Mouse (Mus musculus) CH12.LX (cell line): Measurements from ENCODE around the gene Elp6. TPM values are rescaled to one million over a fixed set of nuclear protein-coding genes. Genes with fewer than 3 reads are reported as not detected.

Experiments
- DNase-seq: peaks from one replicate; pipeline ENCODE4 v3.0.0-alpha.2; 2013; ENCODE audit errors: extremely low read depth
- H3K27ac ChIP-seq: 2 replicates; pipeline ENCODE4 v1.5.1; 2012; ENCODE audit warnings: low read depth, mild to moderate bottlenecking, control low read depth, moderate library complexity; ENCODE audit not compliant: insufficient read depth
- H3K27me3 ChIP-seq: replicated peaks from 2 replicates; pipeline ENCODE3; 2012; ENCODE audit warnings: inconsistent platforms
- H3K36me3 ChIP-seq, 2 experiments: replicated peaks in 1 of 2; 2 replicates each; pipeline versions ENCODE3 to v1.6.1; 2012; ENCODE audit warnings: inconsistent platforms in 1 of 2, low read length in 1 of 2, mild to moderate bottlenecking in 1 of 2, mixed read lengths in 1 of 2, moderate library complexity in 1 of 2; ENCODE audit not compliant: control insufficient read depth in 1 of 2, insufficient read depth in 1 of 2
- H3K4me1 ChIP-seq, 2 experiments: 2 replicates each; pipeline ENCODE4 v1.6.1; 2012; ENCODE audit warnings: inconsistent platforms in 1 of 2, moderate library complexity in 1 of 2; ENCODE audit not compliant: insufficient read depth in 2 of 2, control insufficient read depth in 1 of 2
- H3K4me2 ChIP-seq: 2 replicates; pipeline ENCODE4 v1.6.1; 2012; ENCODE audit warnings: low read depth, mild to moderate bottlenecking, control low read depth; ENCODE audit not compliant: poor library complexity, insufficient read depth, severe bottlenecking
- H3K4me3 ChIP-seq, 3 experiments: fragments of 150-350 bp in 1 of 3; sonication (generic) in 1 of 3; replicated peaks in 1 of 3; 2 replicates each; pipeline versions ENCODE3 to v1.5.1; 2011 to 2012; ENCODE audit warnings: low read depth in 2 of 3, low read length in 2 of 3, mild to moderate bottlenecking in 2 of 3, moderate library complexity in 2 of 3, control low read depth in 1 of 3, improper control_type of control experiment in 1 of 3, inconsistent platforms in 1 of 3, mixed read lengths in 1 of 3; ENCODE audit not compliant: poor library complexity in 1 of 3
- H3K79me2 ChIP-seq: replicated peaks from 2 replicates; pipeline ENCODE4 v1.6.1; 2012; ENCODE audit warnings: mild to moderate bottlenecking, moderate library complexity; ENCODE audit not compliant: control insufficient read depth, poor library complexity, insufficient read depth, severe bottlenecking; ENCODE audit errors: extremely low read depth
- H3K9ac ChIP-seq: 2 replicates; pipeline ENCODE4 v1.6.1; 2012; ENCODE audit warnings: low read depth, mild to moderate bottlenecking, control low read depth, moderate library complexity; ENCODE audit not compliant: insufficient read depth
- H3K9me3 ChIP-seq: replicated peaks from 2 replicates; pipeline ENCODE3; 2012; ENCODE audit warnings: low read length, inconsistent platforms, mixed read lengths
- BHLHE40 ChIP-seq: IDR thresholded peaks from 2 replicates; pipeline ENCODE4 v1.6.1; 2011; ENCODE audit warnings: mild to moderate bottlenecking, low read depth, low read length, improper control_type of control experiment
- CHD1 ChIP-seq: IDR thresholded peaks from 2 replicates; pipeline ENCODE4 v1.6.1; 2012; ENCODE audit warnings: low read depth, low read length, improper control_type of control experiment, inconsistent platforms
- CHD2 ChIP-seq: IDR thresholded peaks from 2 replicates; pipeline ENCODE4 v1.6.1; 2011; ENCODE audit warnings: low read length, improper control_type of control experiment
- CTCF ChIP-seq, 2 experiments: IDR thresholded peaks in 1 of 2; conservative IDR thresholded peaks in 1 of 2; 2 replicates each; pipeline ENCODE4 v1.5.1; 2011 to 2012; ENCODE audit warnings: low read depth in 2 of 2, low read length in 2 of 2, improper control_type of control experiment in 1 of 2, inconsistent platforms in 1 of 2, mild to moderate bottlenecking in 1 of 2, moderate library complexity in 1 of 2
- ELF1 ChIP-seq: IDR thresholded peaks from 2 replicates; pipeline ENCODE4 v1.6.1; 2014; ENCODE audit warnings: low read depth, mild to moderate bottlenecking, inconsistent platforms, low read length, improper control_type of control experiment
- EP300 ChIP-seq: IDR thresholded peaks from 2 replicates; pipeline ENCODE4 v1.6.1; 2011; ENCODE audit warnings: low read length, improper control_type of control experiment
- ETS1 ChIP-seq: conservative IDR thresholded peaks from 2 replicates; pipeline ENCODE4 v1.6.1; 2012; ENCODE audit warnings: low read depth, mild to moderate bottlenecking, inconsistent platforms, low read length, improper control_type of control experiment, moderate library complexity
- GABPA ChIP-seq: IDR thresholded peaks from 2 replicates; pipeline ENCODE4 v1.6.1; 2012; ENCODE audit warnings: low read depth, low read length, improper control_type of control experiment, inconsistent platforms; ENCODE audit not compliant: insufficient replicate concordance
- HCFC1 ChIP-seq: IDR thresholded peaks from 2 replicates; pipeline ENCODE4 v1.6.1; 2012; ENCODE audit warnings: low read depth, mild to moderate bottlenecking, inconsistent platforms, low read length, improper control_type of control experiment
- IRF4 ChIP-seq: IDR thresholded peaks from 2 replicates; pipeline ENCODE4 v1.6.1; 2014; ENCODE audit warnings: low read depth, mild to moderate bottlenecking, inconsistent platforms, low read length, improper control_type of control experiment
- JUN ChIP-seq: IDR thresholded peaks from 2 replicates; pipeline ENCODE4 v1.6.1; 2011; ENCODE audit warnings: low read depth, mild to moderate bottlenecking, low read length, improper control_type of control experiment, moderate library complexity; ENCODE audit not compliant: insufficient read depth
- JUND ChIP-seq: conservative IDR thresholded peaks from 2 replicates; pipeline ENCODE4 v1.6.1; 2011; ENCODE audit warnings: low read depth, low read length, improper control_type of control experiment
- KAT2A ChIP-seq: IDR thresholded peaks from 2 replicates; pipeline ENCODE4 v1.6.1; 2012; ENCODE audit warnings: low read length, improper control_type of control experiment, inconsistent platforms; ENCODE audit not compliant: insufficient replicate concordance
- MAFK ChIP-seq: IDR thresholded peaks from 2 replicates; pipeline ENCODE4 v1.6.1; 2011; ENCODE audit warnings: low read length, improper control_type of control experiment; ENCODE audit not compliant: insufficient replicate concordance
- MAZ ChIP-seq: IDR thresholded peaks from 2 replicates; pipeline ENCODE4 v1.6.1; 2012; ENCODE audit warnings: low read depth, mild to moderate bottlenecking, inconsistent platforms, low read length, improper control_type of control experiment, moderate library complexity
- MXI1 ChIP-seq: IDR thresholded peaks from 2 replicates; pipeline ENCODE4 v1.6.1; 2011; ENCODE audit warnings: mild to moderate bottlenecking, low read depth, low read length, improper control_type of control experiment
- MYC ChIP-seq: IDR thresholded peaks from 2 replicates; pipeline ENCODE4 v1.6.1; 2011; ENCODE audit warnings: low read depth, mild to moderate bottlenecking, improper control_type of control experiment, low read length
- NELFE ChIP-seq: IDR thresholded peaks from 2 replicates; pipeline ENCODE4 v1.6.1; 2011; ENCODE audit warnings: low read depth, low read length, improper control_type of control experiment
- NRF1 ChIP-seq: IDR thresholded peaks from 2 replicates; pipeline ENCODE4 v1.6.1; 2014; ENCODE audit warnings: low read depth, mild to moderate bottlenecking, inconsistent platforms, low read length, improper control_type of control experiment, moderate library complexity
- PAX5 ChIP-seq: IDR thresholded peaks from 2 replicates; pipeline ENCODE4 v1.6.1; 2012; ENCODE audit warnings: low read length, inconsistent platforms, mixed read lengths
- POLR2A ChIP-seq: IDR thresholded peaks from 2 replicates; pipeline ENCODE4 v1.6.1; 2011; ENCODE audit warnings: low read depth, mild to moderate bottlenecking, improper control_type of control experiment, low read length
- POLR2AphosphoS2 ChIP-seq: IDR thresholded peaks from 2 replicates; pipeline ENCODE4 v1.6.1; 2011; ENCODE audit warnings: low read depth, low read length, improper control_type of control experiment
- RAD21 ChIP-seq: IDR thresholded peaks from 2 replicates; pipeline ENCODE4 v1.6.1; 2011; ENCODE audit warnings: low read depth, mild to moderate bottlenecking, low read length, improper control_type of control experiment, moderate library complexity
- SMC3 ChIP-seq: IDR thresholded peaks from 2 replicates; pipeline ENCODE4 v1.6.1; 2011; ENCODE audit warnings: low read depth, low read length, improper control_type of control experiment
- TBP ChIP-seq: conservative IDR thresholded peaks from 2 replicates; pipeline ENCODE4 v1.6.1; 2011; ENCODE audit warnings: low read depth, low read length, improper control_type of control experiment
- TCF12 ChIP-seq: IDR thresholded peaks from 2 replicates; pipeline ENCODE4 v1.6.1; 2014; ENCODE audit warnings: low read depth, mild to moderate bottlenecking, inconsistent platforms, low read length, improper control_type of control experiment
- USF1 ChIP-seq: IDR thresholded peaks from 2 replicates; pipeline ENCODE4 v1.6.1; 2014; ENCODE audit warnings: low read depth, mild to moderate bottlenecking, inconsistent platforms, low read length, improper control_type of control experiment
- ZKSCAN1 ChIP-seq: IDR thresholded peaks from 2 replicates; pipeline ENCODE4 v1.6.1; 2012; ENCODE audit warnings: low read depth, inconsistent platforms, low read length, improper control_type of control experiment, borderline replicate concordance
- ZMIZ1 ChIP-seq: IDR thresholded peaks from 2 replicates; pipeline ENCODE4 v1.6.1; 2012; ENCODE audit warnings: low read depth, mild to moderate bottlenecking, inconsistent platforms, low read length, improper control_type of control experiment
- ZNF384 ChIP-seq: IDR thresholded peaks from 2 replicates; pipeline ENCODE4 v1.6.1; 2012; ENCODE audit warnings: low read depth, low read length, improper control_type of control experiment, inconsistent platforms
- dilution Hi-C: fragments of 300-500 bp; cut with MboI; formaldehyde crosslinking; loops from 2 replicates; pipeline ENCODE4 v1.14.3; 2020; ENCODE audit warnings: low sequenced_read_pairs; ENCODE audit not compliant: extremely low pct_unique_long_range_greater_than_20kb, extremely low pct_ligation_motif_present
- in situ Hi-C: fragments of 300-500 bp; cut with MboI; formaldehyde crosslinking; loops from 3 replicates; pipeline ENCODE4 v1.14.3; 2019; ENCODE audit warnings: low sequenced_read_pairs, low pct_ligation_motif_present, low pct_unique_long_range_greater_than_20kb, mixed read lengths
- polyA plus RNA-seq: library from polyadenylated mRNA; unstranded; fragments of >175 nt; gene quantifications from 2 replicates; pipeline ENCODE4 v1.2.1, GENCODE M21; 2012; ENCODE audit warnings: low read depth; ENCODE audit not compliant: insufficient read length
- total RNA-seq, 2 experiments: library from RNA; depleted of rRNA; stranded (reverse); fragments of 300-350 nt in 1 of 2; fragments of >200 nt in 1 of 2; gene quantifications; 2 replicates each; pipeline ENCODE4 v1.2.3; 2012 to 2014

The Elp6 gene
- total and polyA plus RNA-seq, 3 experiments, result 24.2 to 44.7 (median 35.4) TPM

DNA sequence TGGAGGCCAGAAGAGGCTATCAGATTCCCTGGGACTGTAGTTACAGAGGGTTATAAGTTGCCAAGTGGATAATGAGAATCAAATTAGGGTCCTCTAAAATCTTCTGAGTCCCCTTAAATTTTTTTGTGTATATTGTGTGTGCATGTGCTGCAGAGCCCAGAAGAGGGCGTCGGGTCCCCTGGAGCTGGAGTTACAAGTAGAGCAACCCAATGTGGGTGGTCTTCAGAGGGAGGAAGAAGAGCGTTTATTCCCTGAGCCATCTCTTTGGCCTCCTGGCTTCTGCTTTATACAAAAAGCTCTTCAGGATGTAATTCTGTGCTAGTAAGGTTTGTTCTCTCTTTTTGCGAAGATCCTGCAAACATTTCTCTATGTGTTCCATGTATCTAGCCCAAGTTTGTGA is 457 bp upstream of the Elp6 start (continued):
- TF ChIP-seq MAZ, result no peak
- TF ChIP-seq MXI1, result no peak
- no peak; the same call in 1 of the 2 replicates for TF ChIP-seq MYC
- no peak for TF ChIP-seq EP300
- 0 out of 2 replicates have a peak, but pooled peaks have one; percentile 15 for TF ChIP-seq MAFK
- no peak for TF ChIP-seq ZNF384
- TF ChIP-seq CTCF (conservative IDR thresholded peaks at IDR 0.05 in 1 of 2, IDR thresholded peaks at IDR 0.05 in 1 of 2; ENCODE audit: low read depth in 2 of 2, low read length in 2 of 2), result peak; percentile 16 to 57; a peak in 2 of 4 replicates
- no peak for TF ChIP-seq ZKSCAN1

GRCm38 (mm10) chr9:110306371-110306770 is 1.4 kb downstream of the Elp6 start:
- peaks cover 10% of the 10 kb centered on the region for H3K9me3 ChIP-seq
- in situ Hi-C loops (no loop called here), dilution Hi-C loops (no loop called here)
- peak overlapping the region in 2 of 3 experiments; percentile 74 to 80 for H3K4me3 ChIP-seq
- H3K9ac ChIP-seq, result peak overlapping the region; percentile 88
- peaks cover 7 to 20% of the 10 kb centered on the region in 2 experiments for H3K4me1 ChIP-seq
- no peaks in the 10 kb centered on the region for H3K27me3 ChIP-seq
- no peak overlapping the region for H3K27ac ChIP-seq
- no peak for TF ChIP-seq RAD21
- TF ChIP-seq HCFC1, result no peak
- no peak for TF ChIP-seq NELFE
- TF ChIP-seq USF1, result no peak
- no peak for TF ChIP-seq TCF12
- TF ChIP-seq NRF1, result no peak
- TF ChIP-seq EP300, result no peak
- TF ChIP-seq IRF4, result no peak
- TF ChIP-seq JUN, result no peak
- no peak for TF ChIP-seq BHLHE40
- no peak for TF ChIP-seq MYC
- TF ChIP-seq MAZ, result no peak
- TF ChIP-seq ZKSCAN1, result no peak
- TF ChIP-seq KAT2A, result no peak
- TF ChIP-seq CHD2, result no peak
- H3K36me3 ChIP-seq, result peaks cover 14 to 31% of the 10 kb centered on the region in 2 experiments
- H3K4me2 ChIP-seq, result peak overlapping the region; percentile 88
- DNase-seq, result no peak
- H3K79me2 ChIP-seq, result peaks cover 14% of the 10 kb centered on the region

- in situ Hi-C loops, result no loop called here
- DNase-seq, result no peak
These were observed 9.7 kb downstream of the Elp6 start for GRCm38 (mm10) chr9:110314706-110315105.

More at GRCm38 (mm10) chr9:110314706-110315105, 9.7 kb downstream of the Elp6 start:
- Histone ChIP-seq H3K9ac (no peak overlapping the region), H3K9me3 (no peaks in the 10 kb centered on the region), H3K36me3 (peaks cover 67 to 86% of the 10 kb centered on the region in 2 experiments), H3K27ac (no peak overlapping the region), H3K4me3 (no peak overlapping the region), H3K79me2 (no peaks in the 10 kb centered on the region), H3K4me1 (peaks cover 0 to 4% of the 10 kb centered on the region in 2 experiments; a peak in 1 of 4 replicates), H3K4me2 (no peak overlapping the region), H3K27me3 (no peaks in the 10 kb centered on the region)
- TF ChIP-seq MXI1 (no peak), ELF1 (no peak), PAX5 (no peak), GABPA (no peak), CHD1 (no peak), TCF12 (no peak), HCFC1 (no peak), ZNF384 (no peak), BHLHE40 (no peak), POLR2A (no peak), MAZ (no peak), JUND (no peak), ZKSCAN1 (no peak), ZMIZ1 (no peak), POLR2AphosphoS2 (no peak), SMC3 (no peak), NRF1 (no peak), ETS1 (no peak), TBP (no peak), EP300 (no peak)
- dilution Hi-C loops, result no loop called here
